20 mouse cellular contexts compared by ENCODE assay signal in the genomic region with DNA sequence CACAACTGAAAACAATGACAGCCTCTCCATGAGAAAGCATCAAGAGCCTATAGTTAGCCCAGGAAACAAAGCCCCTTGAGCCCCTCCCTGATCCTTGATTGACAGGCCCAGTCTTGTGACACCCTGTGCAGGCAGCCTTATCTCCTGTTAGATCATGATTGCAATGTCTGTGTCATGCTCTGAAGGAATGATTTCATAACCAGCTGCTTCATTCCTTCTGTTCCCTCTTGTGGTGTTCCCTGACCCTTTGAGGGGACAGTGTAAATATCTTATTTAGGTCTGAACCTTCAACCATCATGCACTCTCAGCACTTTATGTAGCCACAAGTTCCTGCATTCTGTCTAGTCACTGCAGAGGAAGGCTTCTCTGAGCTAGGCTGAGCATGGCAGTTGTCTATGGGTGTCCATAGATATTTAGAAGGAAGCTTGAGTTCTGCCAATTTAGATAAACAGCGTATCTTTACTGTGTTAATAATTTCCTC. TPM values are rescaled to one million over a fixed set of nuclear protein-coding genes. Genes with fewer than 3 reads are reported as not detected.
DNase-seq lines count a peak whose midpoint lies in the region; ATAC-seq and TF ChIP-seq lines count a peak whose summit lies in the region.
"Had no signal": no experiment of that assay in that cellular context is flagged by ENCODE, and none has a peak within 500 bp of the region (broad histone marks: within the 10 kb centered on the region; RNA-seq: fewer than 3 reads in every experiment).

No protein-coding gene starts in this region.

- H3K36me3 ChIP-seq in G1E (replicated peaks), result no peaks in the 10 kb centered on the region

- H3K9me3 ChIP-seq in G1E (replicated peaks), result no peaks in the 10 kb centered on the region

- ATAC-seq in G1E (ENCODE audit: extremely low read depth, insufficient number of reproducible peaks, low FRiP score, poor library complexity, severe bottlenecking), result peak; percentile 60
- ATAC-seq in granulocyte monocyte progenitor cell, adult 5-6 weeks (replicated peaks; ENCODE audit: poor library complexity, severe bottlenecking), result peak; percentile 67
- ATAC-seq in megakaryocyte progenitor cell, adult 5-6 weeks (replicated peaks; ENCODE audit: poor library complexity), result peak; percentile 55
- ATAC-seq: hindbrain, postnatal 0 days had no signal

- peak; percentile 91 for DNase-seq in heart, adult 11 months
- no peak for DNase-seq in heart, adult 8-10 months (ENCODE audit: low spot score)
- no peak for DNase-seq in G1E (ENCODE audit: low spot score)
- no peak for DNase-seq in left cerebral cortex, postnatal 14 days (ENCODE audit: low spot score in 2 of 2)
- no peak for DNase-seq in embryo, embryonic 11 days
- no peak for DNase-seq in embryo, embryonic 10.5 days (ENCODE audit: low spot score)
- DNase-seq: cerebellum, adult 2 months; lung, adult 18-20 months; thymus, postnatal 36 days had no signal

- intact Hi-C loops in left cerebral cortex, postnatal 14 days (cut with DNase I), result no loop called here

- H3K4me1 ChIP-seq in G1E (ENCODE audit: insufficient read depth, low read depth, low read length), result no peaks in the 10 kb centered on the region
- H3K4me1 ChIP-seq: megakaryocyte, embryonic 14.5 days had no signal

- no peaks in the 10 kb centered on the region for H3K27me3 ChIP-seq in G1E (ENCODE audit: insufficient read depth, low read length)
- H3K27me3 ChIP-seq: megakaryocyte, embryonic 14.5 days had no signal

- no peak for TF ChIP-seq CTCF in G1E (IDR thresholded peaks at IDR 0.05; ENCODE audit: low read depth, low read length)

- H3K4me3 ChIP-seq in G1E (ENCODE audit: low read depth, low read length), result no peak overlapping the region
- H3K4me3 ChIP-seq: megakaryocyte, embryonic 14.5 days; myocyte had no signal

RNA-seq across cellular contexts. Expression of a gene that starts 0.7 kb away (rescaled TPM):
- not detected for total RNA-seq in heart, adult 8-10 months (2022)
- not detected in 2 replicates for total RNA-seq in G1E (2014; fragmentation: Nextera tagmentation)
- 0.06 TPM in 1 of 2 replicates, not detected in the other for total RNA-seq in G1E (2017)
- not detected in 2 replicates for polyA plus RNA-seq in G1E (2012)
- total RNA-seq in granulocyte monocyte progenitor cell, adult 5-6 weeks (2014; fragmentation: Nextera tagmentation), result not detected in 2 replicates
- not detected in 2 replicates for total RNA-seq in granulocyte monocyte progenitor cell, adult 5-6 weeks (2017)
- total RNA-seq in megakaryocyte progenitor cell, adult 5-6 weeks (2015), result not detected in 2 replicates
- not detected in 2 replicates for total RNA-seq in megakaryocyte progenitor cell, adult 5-6 weeks (2017)
- total RNA-seq in left cerebral cortex, postnatal 14 days (2021), result not detected
- total RNA-seq: gastrocnemius, postnatal 4 days; hindbrain, postnatal 0 days; layer of hippocampus, adult 18-20 months; left cerebral cortex, postnatal 10 days had no signal
- polyA plus RNA-seq: heart, postnatal 0 days; kidney, embryonic 14.5 days; stomach, embryonic 14.5 days had no signal

RNA-seq across cellular contexts. Expression of a gene that starts 41.8 kb away (rescaled TPM):
- not detected for total RNA-seq in heart, adult 8-10 months (2022)
- total RNA-seq in G1E (2014; fragmentation: Nextera tagmentation) (not detected in 2 replicates), G1E (2017) (not detected in 2 replicates)
- polyA plus RNA-seq in G1E (2012), result not detected in 2 replicates
- total RNA-seq in granulocyte monocyte progenitor cell, adult 5-6 weeks (2014; fragmentation: Nextera tagmentation), result not detected in 2 replicates
- not detected in 2 replicates for total RNA-seq in granulocyte monocyte progenitor cell, adult 5-6 weeks (2017)
- total RNA-seq in megakaryocyte progenitor cell, adult 5-6 weeks (2015), result not detected in 2 replicates
- not detected in 2 replicates for total RNA-seq in megakaryocyte progenitor cell, adult 5-6 weeks (2017)
- not detected for total RNA-seq in left cerebral cortex, postnatal 14 days (2021)
- total RNA-seq: gastrocnemius, postnatal 4 days; hindbrain, postnatal 0 days; layer of hippocampus, adult 18-20 months had no signal
- polyA plus RNA-seq: heart, postnatal 0 days; hindbrain, postnatal 0 days; kidney, embryonic 14.5 days; stomach, embryonic 14.5 days had no signal
